Mouse (Mus musculus) limb, embryonic 15.5 days (tissue): ENCODE measurements around the gene Snta1. TPM values are rescaled to one million over a fixed set of nuclear protein-coding genes. Genes with fewer than 3 reads are reported as not detected.
"Not testable (repeated sequence)": the region's sequence is repeated elsewhere in the genome, so short reads cannot be mapped to it uniquely, and the experiment has no call there.

Experiments used
- ATAC-seq: fragments of 200-750 bp; cut with Nextera tagmentation; 2 replicates; pipeline ENCODE4 v1.8.0; 2017; ENCODE audit warnings: low read depth, moderate TSS enrichment; ENCODE audit not compliant: insufficient number of reproducible peaks, low FRiP score, low TSS enrichment
- H3K27ac ChIP-seq: fragments of 300-500 bp; sonication (generic); 2 replicates; pipeline ENCODE4 v1.5.1; 2015; ENCODE audit warnings: moderate library complexity, mild to moderate bottlenecking, inconsistent platforms
- H3K27me3 ChIP-seq: fragments of 300-500 bp; sonication (generic); 2 replicates; pipeline ENCODE4 v1.6.1; 2015; ENCODE audit warnings: inconsistent platforms
- H3K36me3 ChIP-seq: fragments of 300-500 bp; sonication (generic); 2 replicates; pipeline ENCODE4 v1.6.1; 2015; ENCODE audit warnings: inconsistent platforms
- H3K4me1 ChIP-seq: fragments of 300-500 bp; sonication (generic); 2 replicates; pipeline ENCODE4 v1.6.1; 2015; ENCODE audit warnings: inconsistent platforms
- H3K4me2 ChIP-seq: fragments of 300-500 bp; sonication (generic); 2 replicates; pipeline ENCODE4 v1.6.1; 2015; ENCODE audit warnings: mild to moderate bottlenecking, inconsistent platforms
- H3K4me3 ChIP-seq: fragments of 300-500 bp; sonication (generic); 2 replicates; pipeline ENCODE4 v1.5.1; 2015; ENCODE audit warnings: mild to moderate bottlenecking, inconsistent platforms
- H3K9ac ChIP-seq: fragments of 300-500 bp; sonication (generic); 2 replicates; pipeline ENCODE4 v1.6.1; 2015; ENCODE audit warnings: inconsistent platforms
- H3K9me3 ChIP-seq: fragments of 300-500 bp; sonication (generic); 2 replicates; pipeline ENCODE4 v1.6.1; 2016; ENCODE audit warnings: inconsistent platforms
- WGBS: fragments of 180-500 bp; shearing (Covaris S2); methylation state at CpG from one replicate; pipeline ENCODE4 v1.1.7; 2015; 5-methylcytosine and 5-hydroxymethylcytosine counted together
- polyA plus RNA-seq: library from polyadenylated mRNA; unstranded; fragments of >200 nt; fragmentation: Nextera tagmentation; extraction: Ambion mirVana; gene quantifications from 2 replicates; pipeline ENCODE4 v1.2.1, GENCODE M21; 2015

Gene Snta1
- polyA plus RNA-seq, 1 experiment from 2014 or later = 10.2 TPM

- ATAC-seq = no peak
- WGBS = 78% methylated on average over 2 of the region's 2 CpGs
- H3K36me3 ChIP-seq = no peaks in the 10 kb centered on the region
Measured at GRCm38 (mm10) chr2:154396529-154396928, 11.4 kb downstream of the Snta1 start.

GRCm38 (mm10) chr2:154394602-154395001 lies 13.3 kb downstream of the Snta1 start:
- Histone ChIP-seq H3K36me3 (no peaks in the 10 kb centered on the region), H3K27me3 (no peaks in the 10 kb centered on the region), H3K9me3 (no peaks in the 10 kb centered on the region), H3K4me1 (peaks cover 6% of the 10 kb centered on the region), H3K4me3 (no peak overlapping the region), H3K27ac (no peak overlapping the region), H3K9ac (no peak overlapping the region), H3K4me2 (no peak overlapping the region)
- no peak for ATAC-seq
- 81% methylated on average over 3 of the region's 3 CpGs for WGBS

More at GRCm38 (mm10) chr2:154396529-154396928, 11.4 kb downstream of the Snta1 start:
- Histone ChIP-seq H3K27me3 (no peaks in the 10 kb centered on the region), H3K9me3 (no peaks in the 10 kb centered on the region), H3K9ac (no peak overlapping the region), H3K4me3 (no peak overlapping the region), H3K4me1 (no peaks in the 10 kb centered on the region), H3K4me2 (no peak overlapping the region), H3K27ac (no peak overlapping the region)

- Histone ChIP-seq H3K27ac (peak overlapping the region; percentile 63), H3K4me1 (peaks cover 6% of the 10 kb centered on the region), H3K27me3 (no peaks in the 10 kb centered on the region), H3K9me3 (no peaks in the 10 kb centered on the region), H3K36me3 (no peaks in the 10 kb centered on the region), H3K4me2 (no peak overlapping the region), H3K4me3 (no peak overlapping the region), H3K9ac (no peak overlapping the region)
- peak; percentile 75 for ATAC-seq
- WGBS = 66% methylated on average over 11 of the region's 11 CpGs
Measured at GRCm38 (mm10) chr2:154390180-154390964, 17.5 kb downstream of the Snta1 start.

- Histone ChIP-seq H3K4me2 (no peak overlapping the region), H3K36me3 (peaks cover 6% of the 10 kb centered on the region; the same call in 1 of the 2 replicates), H3K27me3 (no peaks in the 10 kb centered on the region), H3K4me3 (no peak overlapping the region), H3K9me3 (no peaks in the 10 kb centered on the region), H3K27ac (no peak overlapping the region), H3K9ac (no peak overlapping the region), H3K4me1 (no peaks in the 10 kb centered on the region)
- WGBS = 81% methylated on average over 7 of the region's 7 CpGs
- ATAC-seq = no peak
Measured at GRCm38 (mm10) chr2:154379103-154379502, 28.8 kb downstream of the Snta1 start.

- H3K27ac ChIP-seq = no peak overlapping the region
- WGBS = 80% methylated on average over 6 of the region's 6 CpGs
- peaks cover 5% of the 10 kb centered on the region; the same call in 1 of the 2 replicates for H3K36me3 ChIP-seq
- no peak overlapping the region for H3K9ac ChIP-seq
- peaks cover 5% of the 10 kb centered on the region; the same call in 1 of the 2 replicates for H3K4me1 ChIP-seq
- no peaks in the 10 kb centered on the region for H3K27me3 ChIP-seq
- no peak overlapping the region for H3K4me2 ChIP-seq
- ATAC-seq = no peak
- no peaks in the 10 kb centered on the region for H3K9me3 ChIP-seq
- H3K4me3 ChIP-seq = no peak overlapping the region
Measured at GRCm38 (mm10) chr2:154374807-154375601, 32.9 kb downstream of the Snta1 start.

- Histone ChIP-seq H3K9ac (no peak overlapping the region), H3K4me1 (peaks cover 5% of the 10 kb centered on the region; the same call in 1 of the 2 replicates), H3K4me2 (no peak overlapping the region), H3K27ac (no peak overlapping the region), H3K4me3 (no peak overlapping the region), H3K9me3 (no peaks in the 10 kb centered on the region), H3K27me3 (no peaks in the 10 kb centered on the region), H3K36me3 (peaks cover 7% of the 10 kb centered on the region; the same call in 1 of the 2 replicates)
- WGBS = 60% methylated on average over 6 of the region's 6 CpGs
- no peak for ATAC-seq
Measured at GRCm38 (mm10) chr2:154373961-154374632, 33.8 kb downstream of the Snta1 start.

GRCm38 (mm10) chr2:154372842-154373500 lies 34.9 kb downstream of the Snta1 start, which contains the start of gene Cdk5rap1:
TSS of gene Cdk5rap1 (minus strand) at chr2:154373010.
- Histone ChIP-seq H3K27me3 (no peaks in the 10 kb centered on the region), H3K36me3 (peaks cover 16% of the 10 kb centered on the region), H3K9me3 (no peaks in the 10 kb centered on the region), H3K4me2 (peak within 1 kb of the TSS; percentile 65), H3K27ac (peak within 1 kb of the TSS; percentile 93), H3K4me1 (peaks cover 5% of the 10 kb centered on the region; the same call in 1 of the 2 replicates), H3K4me3 (peak within 1 kb of the TSS; percentile 79), H3K9ac (peak within 1 kb of the TSS; percentile 94)
- WGBS = 9% methylated on average over 9 of the region's 9 CpGs
- no peak for ATAC-seq

- WGBS = under 1% methylated on average over 42 of the region's 42 CpGs
- Histone ChIP-seq H3K27me3 (no peaks in the 10 kb centered on the region), H3K9ac (peak overlapping the region; percentile 94), H3K4me1 (peaks cover 5% of the 10 kb centered on the region; the same call in 1 of the 2 replicates), H3K4me2 (peak overlapping the region; percentile 65), H3K4me3 (peak overlapping the region; percentile 79), H3K36me3 (peaks cover 20% of the 10 kb centered on the region), H3K27ac (peak overlapping the region; percentile 93), H3K9me3 (no peaks in the 10 kb centered on the region)
- ATAC-seq = peak; percentile 62
Measured at GRCm38 (mm10) chr2:154372151-154372829, 35.6 kb downstream of the Snta1 start.

- Histone ChIP-seq H3K4me1 (no peaks in the 10 kb centered on the region), H3K36me3 (peaks cover 56% of the 10 kb centered on the region), H3K27me3 (no peaks in the 10 kb centered on the region), H3K4me2 (no peak overlapping the region), H3K27ac (no peak overlapping the region), H3K9me3 (no peaks in the 10 kb centered on the region), H3K4me3 (no peak overlapping the region), H3K9ac (no peak overlapping the region)
- WGBS = 92% methylated on average over 1 of the region's 1 CpGs
- ATAC-seq = no peak
Measured at GRCm38 (mm10) chr2:154367510-154367909, 40.4 kb downstream of the Snta1 start.

- not testable (repeated sequence) for H3K4me1 ChIP-seq, H3K9me3 ChIP-seq, ATAC-seq, H3K27ac ChIP-seq, H3K9ac ChIP-seq, H3K27me3 ChIP-seq
- Histone ChIP-seq H3K36me3 (peaks cover 32% of the 10 kb centered on the region), H3K4me3 (peak overlapping the region; percentile 31), H3K4me2 (peak overlapping the region; percentile 26; the same call in 1 of the 2 replicates)
- 80% methylated on average over 16 of the region's 19 CpGs for WGBS
Measured at GRCm38 (mm10) chr2:154354000-154354425, 53.9 kb downstream of the Snta1 start.

- Histone ChIP-seq H3K9me3 (no peaks in the 10 kb centered on the region), H3K27me3 (no peaks in the 10 kb centered on the region), H3K4me1 (no peaks in the 10 kb centered on the region), H3K27ac (no peak overlapping the region), H3K9ac (no peak overlapping the region), H3K36me3 (peaks cover 63% of the 10 kb centered on the region), H3K4me2 (no peak overlapping the region), H3K4me3 (no peak overlapping the region)
- WGBS = 86% methylated on average over 3 of the region's 3 CpGs
- ATAC-seq = no peak
Measured at GRCm38 (mm10) chr2:154348152-154348551, 59.7 kb downstream of the Snta1 start.
